Mouse (Mus musculus) left cerebral cortex, postnatal 36 days (tissue): Measurements from ENCODE around the gene Gm49336. TPM values are rescaled to one million over a fixed set of nuclear protein-coding genes. Genes with fewer than 3 reads are reported as not detected.

Experiments
- DNase-seq, 2 experiments: peaks; one replicate each; pipeline ENCODE4 v3.0.0; 2021 to 2022; ENCODE audit warnings: low spot score in 2 of 2, mixed read lengths in 1 of 2
- intact Hi-C: fragments of 180-260 bp; cut with DNase I; formaldehyde crosslinking; loops from one replicate; pipeline ENCODE4 v1.15.1; 2025
- total RNA-seq, 2 experiments: library from RNA; stranded (reverse); gene quantifications; 2 replicates each; pipeline ENCODE4 v1.2.3; 2021

The Gm49336 gene
- 10 to 100 TPM; 71.5 to 77.8 TPM for total RNA-seq

- intact Hi-C loops = loop anchor here (1.0 to 10.0 kb wide), 3 partner anchors 14 to 443 kb away; partner anchors contain the start of gene Mtmr6
- DNase-seq = peak; percentile 99
These were observed at the start of gene Gm49336, which contains the start of gene Nupl1 for GRCm38 (mm10) chr14:60251281-60252003. TSS of gene Gm49336 (minus strand) at chr14:60251507. TSS of gene Nupl1 (minus strand) at chr14:60251431.

- no peak for DNase-seq
- intact Hi-C loops = loop anchor here (5.0 to 10.0 kb wide), 2 partner anchors 76 to 134 kb away; no protein-coding TSS in a partner anchor
These were observed 49.7 kb upstream of the Gm49336 start for GRCm38 (mm10) chr14:60301024-60301423.

GRCm38 (mm10) chr14:60300224-60300991 lies 49.1 kb upstream of the Gm49336 start:
- intact Hi-C loops = loop anchor here (5.0 to 10.0 kb wide), 2 partner anchors 77 to 134 kb away; no protein-coding TSS in a partner anchor
- DNase-seq = peak in 1 of 2 experiments; percentile 17

DNA sequence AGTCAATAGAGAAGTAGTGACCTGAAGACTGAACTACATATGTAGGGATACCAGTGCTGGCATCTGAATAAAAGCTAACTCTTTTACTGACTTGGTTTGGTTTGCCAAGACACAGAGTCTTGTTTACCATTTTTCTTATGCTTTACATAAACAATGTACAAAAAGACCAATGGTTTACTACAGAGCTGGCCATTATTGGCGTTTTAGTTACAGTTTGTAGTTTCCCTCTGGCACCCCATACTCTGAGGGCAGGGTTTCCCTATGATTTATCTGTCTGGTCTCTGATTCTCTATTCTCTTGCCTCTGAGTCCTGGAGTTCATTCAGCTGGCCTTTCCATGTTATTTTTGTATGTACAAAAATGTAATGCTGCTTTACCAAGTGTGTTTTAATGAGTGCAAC lies 44.2 kb upstream of the Gm49336 start:
- DNase-seq = no peak
- intact Hi-C loops = no loop called here

DNA sequence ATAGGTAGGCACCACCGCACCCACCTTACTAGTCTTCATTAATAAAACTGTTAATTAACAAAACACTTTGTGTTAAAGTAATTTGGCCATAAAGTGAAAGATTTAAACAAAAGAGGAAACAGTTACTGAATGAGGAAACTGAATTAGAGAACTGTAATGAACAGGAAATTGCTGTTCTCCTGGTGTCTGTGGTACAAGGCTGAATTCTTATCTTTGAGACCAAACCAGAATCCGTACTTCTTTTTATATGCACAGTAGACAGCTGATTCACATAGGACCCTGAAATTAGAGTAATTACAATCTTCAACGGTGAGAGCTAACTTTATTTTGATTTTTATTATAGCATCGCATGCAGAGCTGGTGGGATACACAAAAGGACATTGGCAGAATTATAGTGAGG lies 39.1 kb upstream of the Gm49336 start:
- intact Hi-C loops = no loop called here

GRCm38 (mm10) chr14:60286194-60286863 lies 35.0 kb upstream of the Gm49336 start:
- DNase-seq = no peak
- intact Hi-C loops = no loop called here

More for the DNA sequence above, 39.1 kb upstream of the Gm49336 start:
- no peak for DNase-seq

GRCm38 (mm10) chr14:60275301-60276276 lies 24.3 kb upstream of the Gm49336 start:
- DNase-seq = no peak
- intact Hi-C loops = no loop called here

DNA sequence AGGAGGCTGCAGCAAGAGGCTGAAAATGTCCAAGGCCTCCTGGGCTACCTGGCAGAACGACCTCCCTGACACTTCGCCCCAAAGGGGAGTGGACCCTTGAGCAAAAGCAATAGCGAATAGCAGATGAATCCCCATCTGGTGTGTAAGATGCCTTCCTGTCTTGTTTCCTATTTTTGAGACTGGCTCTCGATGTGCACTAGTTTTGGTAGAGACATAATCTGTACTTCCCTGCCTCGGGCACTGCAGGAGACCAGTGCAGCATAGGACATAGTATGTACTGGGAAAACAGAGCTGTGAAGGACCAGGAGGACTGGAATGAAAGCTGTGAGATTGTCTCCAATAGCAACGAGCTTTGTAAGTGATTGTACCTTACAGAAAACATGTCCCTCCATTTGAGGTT lies 22.0 kb upstream of the Gm49336 start:
- intact Hi-C loops = no loop called here

DNA sequence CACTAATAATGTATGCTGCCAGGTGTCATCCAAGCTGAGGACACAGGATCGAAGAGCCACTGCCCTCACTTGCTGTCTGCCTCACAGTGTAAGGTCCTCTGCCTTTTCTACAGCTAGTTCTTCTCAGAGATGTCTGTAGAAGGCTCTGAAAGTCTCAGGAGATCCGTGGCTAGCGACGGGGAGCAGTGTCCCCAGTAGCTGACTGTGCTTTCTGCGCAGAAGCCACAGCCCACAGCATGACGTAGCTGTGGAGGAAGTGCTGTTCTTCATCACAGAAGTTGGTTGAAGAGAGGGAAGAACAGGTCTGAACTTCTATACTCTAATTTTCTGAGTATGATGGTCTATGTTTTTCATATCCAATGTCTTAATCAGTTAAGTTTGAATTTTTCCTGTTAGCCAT lies 18.0 kb upstream of the Gm49336 start:
- intact Hi-C loops = no loop called here
- DNase-seq = no peak

More for the DNA sequence above, 22.0 kb upstream of the Gm49336 start:
- DNase-seq = no peak

GRCm38 (mm10) chr14:60264990-60265876 lies 13.9 kb upstream of the Gm49336 start, which contains the start of gene Mtmr6:
TSS of gene Mtmr6 (plus strand) at chr14:60265228.
- intact Hi-C loops = loop anchor here (1.0 kb wide), 2 partner anchors 14 to 113 kb away; partner anchors contain the start of genes Gm49336 and Nupl1
- peak; percentile 93 to 95 for DNase-seq

GRCm38 (mm10) chr14:60262316-60262715 lies 11.0 kb upstream of the Gm49336 start:
- DNase-seq = no peak
- intact Hi-C loops = no loop called here

- intact Hi-C loops = loop anchor here (10.0 kb wide), 1 partner anchor 437 kb away; no protein-coding TSS in a partner anchor
- no peak for DNase-seq
These were observed 6.5 kb upstream of the Gm49336 start for GRCm38 (mm10) chr14:60257851-60258250.

DNA sequence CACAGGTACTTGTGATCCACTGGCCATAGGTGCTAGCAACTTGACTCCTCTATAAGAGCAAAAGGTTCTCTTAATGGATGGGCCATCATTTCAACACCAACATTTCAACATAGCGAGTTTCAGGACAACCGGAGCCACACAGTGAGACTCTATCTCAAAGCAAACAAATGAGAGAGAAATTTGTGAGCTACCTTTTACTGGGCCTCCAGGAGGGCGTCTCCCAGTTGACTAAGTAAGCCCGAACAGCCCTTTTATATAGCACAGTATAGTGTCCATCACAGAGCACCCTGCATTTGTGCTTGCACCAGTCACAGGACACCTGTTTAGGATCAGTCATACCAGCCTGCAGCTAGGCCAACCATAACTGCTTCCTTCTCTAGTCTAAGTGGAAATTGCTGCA lies 5.8 kb upstream of the Gm49336 start:
- intact Hi-C loops = loop anchor here (10.0 kb wide), 1 partner anchor 438 kb away; no protein-coding TSS in a partner anchor
- no peak for DNase-seq

DNA sequence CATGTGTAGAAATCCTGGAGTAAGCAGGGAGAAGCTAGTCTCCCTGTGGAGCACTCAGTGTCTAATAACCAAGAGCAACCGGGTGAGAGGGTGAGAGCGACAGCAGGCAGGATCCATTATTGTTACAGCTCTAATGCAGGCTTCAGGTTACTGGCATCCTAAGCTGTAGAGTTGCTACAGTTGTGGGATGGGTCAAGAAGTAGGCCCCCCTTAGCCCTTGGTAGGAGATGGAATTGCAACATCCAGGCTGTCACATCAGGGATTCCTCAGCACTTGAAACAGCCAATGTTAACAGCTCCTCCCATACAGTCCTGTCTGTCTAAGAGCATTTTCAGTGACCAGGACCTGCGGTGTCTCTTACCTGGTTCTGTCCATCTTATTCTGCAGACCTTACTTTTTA lies 5.0 kb upstream of the Gm49336 start:
- no peak for DNase-seq
- intact Hi-C loops = loop anchor here (10.0 kb wide), 1 partner anchor 438 kb away; no protein-coding TSS in a partner anchor

DNA sequence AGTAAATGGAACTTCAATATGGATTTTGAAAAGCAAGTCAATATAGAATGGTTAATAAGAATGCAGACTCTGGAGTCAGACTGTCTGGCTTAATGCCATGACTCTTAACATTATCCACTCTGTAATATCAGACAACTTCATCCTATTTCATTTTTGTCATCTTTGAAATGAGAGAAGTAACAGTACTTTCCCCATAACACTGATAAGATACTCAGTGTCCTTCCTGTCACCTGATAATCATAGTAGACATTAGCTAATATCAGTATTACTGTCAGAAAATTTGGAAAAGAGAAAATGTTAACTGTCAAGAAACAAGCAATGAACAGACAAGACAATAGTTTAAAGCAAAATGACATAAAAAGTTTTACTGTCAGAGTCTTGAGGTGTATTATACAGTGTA lies 3.5 kb upstream of the Gm49336 start:
- intact Hi-C loops = loop anchor here (5.0 to 10.0 kb wide), 2 partner anchors 123 to 440 kb away; no protein-coding TSS in a partner anchor

DNA sequence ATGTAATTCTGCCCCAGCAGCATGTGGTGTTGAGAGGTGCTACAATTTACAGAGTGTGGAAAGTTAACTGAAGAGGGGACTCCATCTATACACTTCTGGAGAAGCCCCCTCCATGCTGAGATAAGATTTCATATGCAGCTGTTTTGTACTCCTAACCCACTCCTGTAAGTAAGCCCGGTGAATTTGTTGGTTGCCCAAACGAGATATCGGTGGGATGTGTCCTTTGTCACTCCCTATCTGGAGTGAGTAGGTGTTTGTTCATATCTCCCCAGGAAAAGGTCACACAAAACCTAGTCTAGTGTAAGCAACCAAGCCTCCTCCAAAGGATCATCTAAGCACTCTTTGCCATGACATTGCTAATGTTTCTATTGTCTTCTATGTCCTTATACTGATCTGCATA lies 2.2 kb upstream of the Gm49336 start:
- intact Hi-C loops = loop anchor here (5.0 to 10.0 kb wide), 2 partner anchors 124 to 441 kb away; no protein-coding TSS in a partner anchor
- DNase-seq = no peak

More for the DNA sequence above, 3.5 kb upstream of the Gm49336 start:
- no peak for DNase-seq
